Mouse (Mus musculus) stomach, embryonic 14.5 days (tissue): Measurements from ENCODE around the gene Dgcr8. TPM values are rescaled to one million over a fixed set of nuclear protein-coding genes. Genes with fewer than 3 reads are reported as not detected.
A peak's percentile ranks its signal among the peaks of the same experiment; 100 is the strongest.

ENCODE experiments used
- ATAC-seq: fragments of 200-750 bp; cut with Nextera tagmentation; 2 replicates; pipeline ENCODE4 v1.8.0; 2017; ENCODE audit warnings: low read depth, moderate TSS enrichment; ENCODE audit not compliant: insufficient number of reproducible peaks, insufficient read depth, low FRiP score
- H3K27ac ChIP-seq: fragments of 300-500 bp; sonication (generic); 2 replicates; pipeline ENCODE4 v1.5.1; 2014; ENCODE audit warnings: mild to moderate bottlenecking, low read length, moderate library complexity, mixed read lengths
- H3K27me3 ChIP-seq: fragments of 300-500 bp; sonication (generic); 2 replicates; pipeline ENCODE4 v1.6.1; 2014; ENCODE audit warnings: low read length, control low read depth, mixed read lengths; ENCODE audit not compliant: control insufficient read depth, insufficient read depth
- H3K36me3 ChIP-seq: fragments of 300-500 bp; sonication (generic); 2 replicates; pipeline ENCODE4 v1.6.1; 2014; ENCODE audit warnings: mild to moderate bottlenecking, control low read depth, low read length, moderate library complexity, mixed read lengths; ENCODE audit not compliant: control insufficient read depth, insufficient read depth
- H3K4me1 ChIP-seq: fragments of 300-500 bp; sonication (generic); 2 replicates; pipeline ENCODE4 v1.6.1; 2014; ENCODE audit warnings: low read length, control low read depth, mixed read lengths; ENCODE audit not compliant: control insufficient read depth, insufficient read depth
- H3K4me2 ChIP-seq: fragments of 300-500 bp; sonication (generic); replicated peaks from 2 replicates; pipeline ENCODE4 v1.6.1; 2014; ENCODE audit warnings: low read depth, low read length, control low read depth
- H3K4me3 ChIP-seq: fragments of 300-500 bp; sonication (generic); 2 replicates; pipeline ENCODE4 v1.5.1; 2014; ENCODE audit warnings: low read depth, low read length, control low read depth
- H3K9ac ChIP-seq: fragments of 300-500 bp; sonication (generic); replicated peaks from 2 replicates; pipeline ENCODE4 v1.6.1; 2014; ENCODE audit warnings: low read depth, mild to moderate bottlenecking, control low read depth, low read length, moderate library complexity, mixed read lengths
- H3K9me3 ChIP-seq: fragments of 300-500 bp; sonication (generic); 2 replicates; pipeline ENCODE4 v1.6.1; 2016; ENCODE audit warnings: low read depth, low read length, control low read depth; ENCODE audit not compliant: control insufficient read depth
- WGBS: fragments of 180-500 bp; shearing (Covaris S2); extraction: QIAGEN DNeasy Blood & Tissue Kit; methylation state at CpG from one replicate; pipeline ENCODE4 v1.1.7; 2014; 5-methylcytosine and 5-hydroxymethylcytosine counted together
- polyA plus RNA-seq: library from polyadenylated mRNA; unstranded; fragments of >200 nt; fragmentation: Nextera tagmentation; extraction: Ambion mirVana; gene quantifications from 2 replicates; pipeline ENCODE4 v1.2.1, GENCODE M21; 2014

The Dgcr8 gene
- polyA plus RNA-seq, 1 experiment from 2014 or later, result 43.3 TPM

GRCm38 (mm10) chr16:18231451-18231850 lies 57.6 kb downstream of the Dgcr8 start:
- 68% methylated on average over 4 of the region's 4 CpGs for WGBS
- Histone ChIP-seq H3K9me3 (no peaks in the 10 kb centered on the region), H3K4me3 (no peak overlapping the region), H3K4me2 (no peak overlapping the region), H3K27ac (no peak overlapping the region), H3K9ac (no peak overlapping the region), H3K36me3 (peaks cover 11% of the 10 kb centered on the region; the same call in 1 of the 2 replicates), H3K27me3 (no peaks in the 10 kb centered on the region), H3K4me1 (peaks cover 17% of the 10 kb centered on the region)
- no peak for ATAC-seq

- H3K36me3 ChIP-seq, result peaks cover 11% of the 10 kb centered on the region
- ATAC-seq, result no peak
- peaks cover 15% of the 10 kb centered on the region for H3K4me1 ChIP-seq
- H3K27ac ChIP-seq, result no peak overlapping the region
- no peak overlapping the region for H3K4me2 ChIP-seq
- H3K9ac ChIP-seq, result no peak overlapping the region
- no peak overlapping the region for H3K4me3 ChIP-seq
- H3K9me3 ChIP-seq, result no peaks in the 10 kb centered on the region
- 92% methylated on average over 3 of the region's 3 CpGs for WGBS
- no peaks in the 10 kb centered on the region for H3K27me3 ChIP-seq
These were observed 58.0 kb downstream of the Dgcr8 start for GRCm38 (mm10) chr16:18231047-18231446.

GRCm38 (mm10) chr16:18230617-18231016 lies 58.4 kb downstream of the Dgcr8 start:
- no peaks in the 10 kb centered on the region for H3K27me3 ChIP-seq
- peaks cover 13% of the 10 kb centered on the region for H3K36me3 ChIP-seq
- no peak overlapping the region for H3K4me3 ChIP-seq
- ATAC-seq, result no peak
- H3K4me1 ChIP-seq, result peaks cover 11% of the 10 kb centered on the region; the same call in 1 of the 2 replicates
- no peak overlapping the region for H3K4me2 ChIP-seq
- H3K9ac ChIP-seq, result no peak overlapping the region
- no peaks in the 10 kb centered on the region for H3K9me3 ChIP-seq
- H3K27ac ChIP-seq, result no peak overlapping the region
- 88% methylated on average over 6 of the region's 6 CpGs for WGBS

GRCm38 (mm10) chr16:18229622-18230021 lies 59.4 kb downstream of the Dgcr8 start:
- 72% methylated on average over 11 of the region's 11 CpGs for WGBS
- H3K4me1 ChIP-seq, result peaks cover 11% of the 10 kb centered on the region; the same call in 1 of the 2 replicates

GRCm38 (mm10) chr16:18228856-18229255 lies 60.2 kb downstream of the Dgcr8 start:
- Histone ChIP-seq H3K36me3 (peaks cover 31% of the 10 kb centered on the region), H3K9ac (no peak overlapping the region), H3K4me2 (no peak overlapping the region), H3K27ac (no peak overlapping the region), H3K9me3 (no peaks in the 10 kb centered on the region), H3K4me3 (no peak overlapping the region), H3K4me1 (peaks cover 9% of the 10 kb centered on the region; the same call in 1 of the 2 replicates), H3K27me3 (no peaks in the 10 kb centered on the region)
- WGBS, result 86% methylated on average over 4 of the region's 4 CpGs
- no peak for ATAC-seq

More at GRCm38 (mm10) chr16:18229622-18230021, 59.4 kb downstream of the Dgcr8 start:
- ATAC-seq, result 0 out of 2 replicates have a peak, but pooled peaks have one; percentile 29
- Histone ChIP-seq H3K9me3 (no peaks in the 10 kb centered on the region), H3K4me2 (no peak overlapping the region), H3K9ac (0 out of 2 replicates have a peak overlapping the region, but pooled peaks have one; percentile 3), H3K27ac (no peak overlapping the region), H3K36me3 (peaks cover 23% of the 10 kb centered on the region), H3K4me3 (no peak overlapping the region), H3K27me3 (no peaks in the 10 kb centered on the region)

- no peak for ATAC-seq
- H3K9ac ChIP-seq, result no peak overlapping the region
- H3K27me3 ChIP-seq, result no peaks in the 10 kb centered on the region
- H3K36me3 ChIP-seq, result peaks cover 39% of the 10 kb centered on the region
- no peaks in the 10 kb centered on the region for H3K9me3 ChIP-seq
- H3K4me2 ChIP-seq, result no peak overlapping the region
- 0 out of 2 replicates have a peak, but pooled peaks cover 2% of the 10 kb centered on the region for H3K4me1 ChIP-seq
- no peak overlapping the region for H3K27ac ChIP-seq
- 95% methylated on average over 20 of the region's 20 CpGs for WGBS
- H3K4me3 ChIP-seq, result no peak overlapping the region
These were observed 61.1 kb downstream of the Dgcr8 start for GRCm38 (mm10) chr16:18227897-18228422.

- Histone ChIP-seq H3K27ac (no peak overlapping the region), H3K4me3 (no peak overlapping the region), H3K9me3 (no peaks in the 10 kb centered on the region), H3K27me3 (no peaks in the 10 kb centered on the region), H3K9ac (no peak overlapping the region), H3K4me1 (0 out of 2 replicates have a peak, but pooled peaks cover 2% of the 10 kb centered on the region), H3K36me3 (peaks cover 43% of the 10 kb centered on the region), H3K4me2 (no peak overlapping the region)
- ATAC-seq, result no peak
- 88% methylated on average over 13 of the region's 13 CpGs for WGBS
These were observed 61.9 kb downstream of the Dgcr8 start for GRCm38 (mm10) chr16:18227187-18227586.

GRCm38 (mm10) chr16:18222188-18222587 lies 66.9 kb downstream of the Dgcr8 start:
- no peaks in the 10 kb centered on the region for H3K9me3 ChIP-seq
- no peak for ATAC-seq
- H3K27me3 ChIP-seq, result no peaks in the 10 kb centered on the region
- WGBS, result 79% methylated on average over 11 of the region's 11 CpGs
- no peak overlapping the region for H3K9ac ChIP-seq
- no peak overlapping the region for H3K4me3 ChIP-seq
- no peak overlapping the region for H3K27ac ChIP-seq
- no peak overlapping the region for H3K4me2 ChIP-seq
- H3K4me1 ChIP-seq, result peaks cover 6% of the 10 kb centered on the region; the same call in 1 of the 2 replicates
- H3K36me3 ChIP-seq, result peaks cover 32% of the 10 kb centered on the region

GRCm38 (mm10) chr16:18221543-18221898 lies 67.5 kb downstream of the Dgcr8 start:
- H3K27me3 ChIP-seq, result no peaks in the 10 kb centered on the region
- H3K9me3 ChIP-seq, result no peaks in the 10 kb centered on the region
- peaks cover 32% of the 10 kb centered on the region for H3K36me3 ChIP-seq
- no peak overlapping the region for H3K4me2 ChIP-seq
- 78% methylated on average over 11 of the region's 11 CpGs for WGBS
- no peak for ATAC-seq
- H3K9ac ChIP-seq, result no peak overlapping the region
- H3K27ac ChIP-seq, result no peak overlapping the region
- H3K4me3 ChIP-seq, result no peak overlapping the region
- H3K4me1 ChIP-seq, result peaks cover 6% of the 10 kb centered on the region; the same call in 1 of the 2 replicates
